Mouse (Mus musculus) liver, embryonic 16.5 days (tissue): ENCODE measurements around the gene Pm20d2. TPM values are rescaled to one million over a fixed set of nuclear protein-coding genes. Genes with fewer than 3 reads are reported as not detected.

Source experiments
- ATAC-seq: fragments of 200-750 bp; cut with Nextera tagmentation; 2 replicates; pipeline ENCODE4 v1.8.0; 2017; ENCODE audit warnings: low read depth, mild to moderate bottlenecking, moderate number of reproducible peaks, moderate library complexity
- H3K27ac ChIP-seq: fragments of 300-500 bp; sonication (generic); 2 replicates; pipeline ENCODE4 v1.5.1; 2014; ENCODE audit warnings: mild to moderate bottlenecking, low read length
- H3K27me3 ChIP-seq: fragments of 300-500 bp; sonication (generic); 2 replicates; pipeline ENCODE4 v1.6.1; 2014; ENCODE audit warnings: low read depth, low read length, mixed read lengths; ENCODE audit not compliant: control insufficient read depth, insufficient read depth
- H3K36me3 ChIP-seq: fragments of 300-500 bp; sonication (generic); 2 replicates; pipeline ENCODE4 v1.6.1; 2014; ENCODE audit warnings: mild to moderate bottlenecking; ENCODE audit not compliant: control insufficient read depth, insufficient read depth
- H3K4me1 ChIP-seq: fragments of 300-500 bp; sonication (generic); 2 replicates; pipeline ENCODE4 v1.6.1; 2014; ENCODE audit warnings: low read depth, low read length, mixed read lengths; ENCODE audit not compliant: control insufficient read depth
- H3K4me2 ChIP-seq: fragments of 300-500 bp; sonication (generic); 2 replicates; pipeline ENCODE4 v1.6.1; 2014; ENCODE audit warnings: low read depth, low read length, mixed read lengths
- H3K4me3 ChIP-seq: fragments of 300-500 bp; sonication (generic); 2 replicates; pipeline ENCODE4 v1.5.1; 2014; ENCODE audit warnings: low read depth, mild to moderate bottlenecking, low read length
- H3K9ac ChIP-seq: fragments of 300-500 bp; sonication (generic); 2 replicates; pipeline ENCODE4 v1.6.1; 2014; ENCODE audit warnings: low read depth, low read length
- H3K9me3 ChIP-seq: fragments of 300-500 bp; sonication (generic); replicated peaks from 2 replicates; pipeline ENCODE4 v1.6.1; 2016; ENCODE audit warnings: low read length; ENCODE audit not compliant: control insufficient read depth
- WGBS: fragments of 180-500 bp; shearing (Covaris S2); extraction: QIAGEN DNeasy Blood & Tissue Kit; methylation state at CpG from one replicate; pipeline ENCODE4 v1.1.7; 2014; ENCODE audit not compliant: insufficient replicate concordance; 5-methylcytosine and 5-hydroxymethylcytosine counted together
- polyA plus RNA-seq: library from polyadenylated mRNA; unstranded; fragments of >200 nt; fragmentation: Nextera tagmentation; extraction: Ambion mirVana; gene quantifications from 2 replicates; pipeline ENCODE4 v1.2.1, GENCODE M21; 2015

The Pm20d2 gene
- polyA plus RNA-seq, 1 experiment from 2014 or later = 0.13 TPM

DNA sequence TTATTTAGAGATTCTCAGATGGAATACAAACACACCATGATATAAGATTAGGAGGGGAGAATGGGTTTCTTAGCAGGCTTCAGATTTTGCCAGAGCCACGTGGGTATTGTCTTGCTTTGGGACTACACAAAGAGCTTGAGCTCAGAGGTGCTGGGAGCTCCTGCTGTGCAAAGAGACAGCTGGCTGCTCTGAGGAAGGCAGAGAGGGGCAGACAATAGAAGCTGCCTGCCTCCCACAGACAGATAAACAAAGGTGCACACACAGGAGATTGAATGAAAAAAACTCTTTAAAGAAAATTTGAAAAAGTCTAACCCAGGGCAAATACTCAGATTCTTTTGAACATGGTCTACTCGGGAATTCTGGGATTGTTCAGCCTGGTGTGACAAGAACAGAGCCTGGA, 8.6 kb upstream of the Pm20d2 start:
- ATAC-seq = no peak
- Histone ChIP-seq H3K4me2 (no peak overlapping the region), H3K4me3 (no peak overlapping the region), H3K27ac (no peak overlapping the region), H3K36me3 (no peaks in the 10 kb centered on the region), H3K9me3 (no peaks in the 10 kb centered on the region), H3K27me3 (no peaks in the 10 kb centered on the region), H3K4me1 (no peaks in the 10 kb centered on the region), H3K9ac (no peak overlapping the region)
- 19% methylated on average over 2 of the region's 2 CpGs for WGBS

DNA sequence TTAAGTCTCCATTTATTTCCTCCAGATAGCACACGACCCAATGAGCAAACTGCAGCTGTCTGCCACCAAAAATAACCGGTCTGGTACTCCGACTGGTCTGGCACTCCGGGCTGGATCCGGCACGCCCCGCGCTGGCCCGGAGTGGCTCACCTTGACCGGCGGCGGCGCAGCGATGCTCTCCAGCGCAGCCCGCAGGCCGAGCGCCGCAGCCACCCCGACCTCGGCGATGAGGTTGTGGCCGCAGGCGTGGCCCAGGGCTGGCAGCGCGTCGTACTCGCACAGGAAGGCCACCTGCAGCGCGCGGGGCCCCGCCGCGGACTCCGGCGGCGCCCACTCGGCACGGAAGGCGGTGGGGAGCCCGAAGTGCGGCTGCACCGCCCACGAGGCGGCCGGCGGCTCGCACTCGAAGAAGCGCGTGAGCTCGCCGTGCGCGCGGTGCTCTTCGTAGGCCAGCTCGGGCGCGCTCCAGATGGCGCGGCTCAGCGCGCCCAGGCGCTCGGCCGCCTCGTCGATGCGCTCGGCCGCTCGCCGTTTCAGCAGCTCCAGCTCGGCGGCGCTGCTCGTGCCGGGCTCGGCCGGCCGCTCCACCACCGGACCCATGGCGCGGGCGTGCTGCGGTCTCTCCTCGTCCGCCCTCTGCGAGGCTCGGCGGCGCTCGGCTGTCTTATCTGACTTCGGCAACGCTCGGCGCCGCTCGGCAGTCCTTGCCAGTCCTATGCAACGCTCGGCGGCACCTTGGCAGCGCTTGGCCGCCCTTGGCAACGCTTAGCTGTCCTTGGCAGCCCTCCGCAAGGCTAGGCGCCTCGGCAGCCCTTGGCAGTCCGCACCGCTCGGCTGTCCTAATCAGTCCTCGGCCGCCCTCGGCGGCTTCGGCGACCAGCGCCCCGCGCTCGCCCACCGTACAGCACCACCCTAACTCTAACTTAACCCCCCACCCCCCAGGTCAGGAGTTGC, 479 bp downstream of the Pm20d2 start:
- Histone ChIP-seq H3K4me2 (peak overlapping the region; percentile 71), H3K36me3 (no peaks in the 10 kb centered on the region), H3K9me3 (no peaks in the 10 kb centered on the region), H3K27ac (no peak overlapping the region), H3K4me1 (peaks cover 2% of the 10 kb centered on the region), H3K27me3 (peaks cover 30% of the 10 kb centered on the region), H3K9ac (peak overlapping the region; percentile 50), H3K4me3 (peak overlapping the region; percentile 60)
- 1% methylated on average over 110 of the region's 123 CpGs for WGBS
- ATAC-seq = peak; percentile 78

DNA sequence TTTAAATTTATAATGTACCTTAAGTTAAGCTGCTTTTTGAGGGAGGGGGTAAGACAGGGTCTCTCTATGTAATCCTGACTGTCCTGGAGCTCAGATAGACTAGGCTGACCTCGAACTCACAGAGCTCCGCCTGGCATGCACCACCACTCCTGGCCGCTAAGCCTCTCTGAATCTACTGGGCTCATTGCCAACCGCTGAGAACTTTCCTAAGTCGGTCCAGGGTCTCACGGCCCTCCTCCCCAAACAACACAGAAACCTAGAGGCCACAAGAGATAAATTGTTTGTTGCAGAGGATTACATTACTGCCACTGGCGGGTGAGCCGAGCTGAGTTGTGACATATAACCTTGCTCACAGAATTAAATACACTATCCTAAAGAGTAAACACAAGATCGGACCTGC, 1.4 kb downstream of the Pm20d2 start:
- peaks cover 30% of the 10 kb centered on the region for H3K27me3 ChIP-seq
- H3K27ac ChIP-seq = no peak overlapping the region
- H3K9ac ChIP-seq = no peak overlapping the region
- H3K36me3 ChIP-seq = no peaks in the 10 kb centered on the region
- peak overlapping the region; percentile 71; the same call in 1 of the 2 replicates for H3K4me2 ChIP-seq
- H3K9me3 ChIP-seq = no peaks in the 10 kb centered on the region
- ATAC-seq = no peak
- no peak overlapping the region for H3K4me3 ChIP-seq
- WGBS = 25% methylated on average over 9 of the region's 9 CpGs
- H3K4me1 ChIP-seq = peaks cover 2% of the 10 kb centered on the region

DNA sequence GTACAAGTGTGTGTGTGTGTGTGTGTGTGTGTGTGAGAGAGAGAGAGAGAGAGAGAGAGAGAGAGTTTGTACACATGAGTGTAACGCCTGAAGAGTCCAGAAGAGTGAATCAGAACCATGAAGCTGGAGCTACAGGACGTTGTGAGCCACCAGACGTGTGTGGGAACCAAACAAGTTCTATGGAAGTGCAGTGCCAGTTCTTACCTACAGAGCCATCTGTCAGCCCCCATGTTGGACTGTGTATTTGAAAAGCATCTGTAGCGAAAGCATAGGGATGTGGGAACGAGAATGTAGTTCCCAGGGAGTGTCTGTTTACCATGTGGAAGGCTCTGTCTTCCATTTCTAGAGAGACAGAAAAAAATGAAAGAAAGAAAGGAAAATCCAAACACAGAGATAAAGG, 6.1 kb downstream of the Pm20d2 start:
- no peaks in the 10 kb centered on the region for H3K9me3 ChIP-seq
- H3K4me1 ChIP-seq = no peaks in the 10 kb centered on the region
- no peak overlapping the region for H3K9ac ChIP-seq
- no peak overlapping the region for H3K27ac ChIP-seq
- no peak overlapping the region for H3K4me2 ChIP-seq
- no peak for ATAC-seq
- peaks cover 13% of the 10 kb centered on the region for H3K27me3 ChIP-seq
- H3K36me3 ChIP-seq = no peaks in the 10 kb centered on the region
- H3K4me3 ChIP-seq = no peak overlapping the region
- 61% methylated on average over 5 of the region's 5 CpGs for WGBS

DNA sequence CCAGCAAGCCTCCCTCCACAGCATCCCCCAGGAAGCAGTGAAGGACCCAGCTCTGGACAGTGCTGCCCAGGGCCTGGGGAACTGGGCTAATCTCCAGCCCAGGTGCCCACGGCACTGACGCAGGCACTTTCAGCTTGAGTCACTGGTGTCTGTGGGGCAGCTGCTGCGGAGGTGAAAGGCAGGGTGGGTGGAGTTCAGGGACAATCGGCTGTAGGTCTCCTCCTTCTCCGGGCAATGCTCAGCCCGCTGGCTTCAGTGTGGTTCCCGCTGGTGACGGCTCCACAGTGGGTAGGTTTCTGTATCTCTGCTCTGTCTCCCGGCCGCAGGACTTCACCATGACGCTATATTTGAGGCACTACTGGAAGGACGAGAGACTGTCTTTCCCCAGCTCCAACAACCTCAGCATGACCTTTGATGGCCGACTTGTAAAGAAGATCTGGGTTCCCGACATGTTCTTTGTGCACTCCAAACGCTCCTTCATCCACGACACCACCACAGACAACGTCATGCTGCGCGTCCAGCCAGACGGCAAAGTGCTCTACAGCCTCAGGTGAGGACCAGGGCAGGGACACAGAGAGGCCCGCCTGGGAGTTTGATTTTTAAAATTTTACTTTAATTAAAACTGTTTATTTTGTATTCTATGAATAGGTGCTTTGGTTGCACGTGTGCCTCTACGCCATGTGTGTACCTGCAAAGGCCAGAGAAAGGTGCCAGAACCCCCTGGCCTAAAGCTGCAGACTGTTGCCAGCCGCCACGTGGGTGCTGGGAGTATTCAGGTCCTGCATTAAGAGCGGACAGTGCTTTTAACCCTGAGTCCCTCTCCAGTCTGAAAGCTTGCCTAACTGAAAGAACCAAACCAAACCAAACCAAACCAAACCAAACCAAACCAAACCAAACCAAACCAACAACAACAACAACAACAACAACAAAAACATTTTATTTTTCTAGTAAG, 37.2 kb downstream of the Pm20d2 start:
- no peak overlapping the region for H3K4me2 ChIP-seq
- H3K9ac ChIP-seq = no peak overlapping the region
- H3K4me3 ChIP-seq = no peak overlapping the region
- no peaks in the 10 kb centered on the region for H3K36me3 ChIP-seq
- H3K27ac ChIP-seq = no peak overlapping the region
- no peaks in the 10 kb centered on the region for H3K27me3 ChIP-seq
- no peak for ATAC-seq
- no peaks in the 10 kb centered on the region for H3K9me3 ChIP-seq
- no peaks in the 10 kb centered on the region for H3K4me1 ChIP-seq
- 70% methylated on average over 26 of the region's 26 CpGs for WGBS

DNA sequence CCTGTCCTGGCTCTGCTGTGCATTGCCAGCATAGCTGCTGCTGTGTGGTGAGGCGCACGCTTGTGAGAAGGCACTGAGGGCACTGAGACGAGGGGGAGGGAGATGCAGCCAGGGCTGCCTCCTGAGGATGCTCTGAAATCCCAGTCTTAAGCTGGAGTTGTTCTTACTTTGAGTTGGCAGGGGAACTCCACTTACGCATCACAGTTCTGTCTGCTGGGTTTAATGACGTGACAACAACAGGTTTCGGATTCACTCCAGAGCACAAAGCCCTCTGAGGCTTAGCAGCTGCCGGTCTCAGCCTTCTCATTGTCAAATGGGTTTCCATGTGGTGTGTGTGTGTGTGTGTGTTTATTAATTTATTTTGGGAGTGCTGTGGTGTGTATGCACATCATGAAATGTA, 40.4 kb downstream of the Pm20d2 start:
- Histone ChIP-seq H3K27ac (no peak overlapping the region), H3K9me3 (no peaks in the 10 kb centered on the region), H3K4me2 (no peak overlapping the region), H3K4me3 (no peak overlapping the region), H3K9ac (no peak overlapping the region), H3K27me3 (no peaks in the 10 kb centered on the region), H3K36me3 (no peaks in the 10 kb centered on the region), H3K4me1 (no peaks in the 10 kb centered on the region)
- WGBS = 67% methylated on average over 7 of the region's 7 CpGs
- no peak for ATAC-seq

DNA sequence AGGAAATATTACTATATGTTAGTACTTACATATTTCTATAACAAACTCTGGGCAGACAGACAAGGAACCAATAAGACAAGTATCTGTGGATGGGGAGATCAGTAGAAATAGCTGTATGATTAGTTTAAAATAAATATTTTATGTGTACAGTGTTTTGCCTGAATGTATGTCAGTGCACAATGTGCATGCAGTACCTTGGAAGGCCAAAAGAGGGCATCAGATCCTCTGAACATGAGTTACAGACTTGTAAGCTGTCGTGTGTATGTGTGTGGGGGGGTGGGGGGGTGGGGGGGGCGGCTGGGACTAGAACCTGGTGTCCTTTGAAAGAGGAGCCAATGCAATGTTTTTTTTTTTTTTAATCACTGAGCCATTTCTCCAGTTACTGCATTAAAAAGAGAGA, 41.7 kb downstream of the Pm20d2 start:
- Histone ChIP-seq H3K9me3 (no peaks in the 10 kb centered on the region), H3K36me3 (no peaks in the 10 kb centered on the region), H3K4me2 (no peak overlapping the region), H3K27ac (no peak overlapping the region), H3K27me3 (no peaks in the 10 kb centered on the region), H3K4me3 (no peak overlapping the region), H3K4me1 (no peaks in the 10 kb centered on the region), H3K9ac (no peak overlapping the region)
- WGBS = 0% methylated on average over 2 of the region's 2 CpGs
- no peak for ATAC-seq

DNA sequence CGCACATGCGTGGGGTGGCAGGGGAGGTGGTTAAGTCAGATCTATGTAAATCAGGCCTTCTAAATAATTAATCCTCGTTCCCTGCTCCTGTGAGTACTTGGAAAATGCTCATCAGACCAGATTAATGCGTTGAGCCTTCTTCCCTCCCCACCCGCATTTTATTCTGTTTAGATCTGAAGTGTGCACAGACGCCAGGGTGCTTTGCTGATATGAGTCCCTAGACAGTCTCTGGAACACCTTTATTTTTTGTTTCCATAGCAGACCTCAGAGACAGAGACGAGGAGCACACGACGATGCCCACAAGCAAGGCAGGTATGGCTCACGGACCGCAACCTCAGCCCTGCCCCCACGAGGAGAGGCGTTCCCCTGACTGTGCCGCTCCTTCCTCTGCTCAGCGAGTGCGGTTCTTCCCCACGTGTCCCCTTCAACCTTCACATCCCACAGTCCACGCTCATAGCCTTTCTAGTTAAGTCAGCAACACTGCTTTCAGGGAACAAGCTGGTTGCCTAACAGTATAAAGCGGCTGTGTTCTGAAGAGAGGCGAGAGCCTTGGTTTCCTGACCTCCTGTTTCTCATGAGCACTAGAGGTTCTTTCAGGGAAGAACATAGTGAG, 42.8 kb downstream of the Pm20d2 start:
- WGBS = 29% methylated on average over 20 of the region's 20 CpGs
- no peak for ATAC-seq
- Histone ChIP-seq H3K4me1 (no peaks in the 10 kb centered on the region), H3K4me2 (no peak overlapping the region), H3K27me3 (no peaks in the 10 kb centered on the region), H3K36me3 (no peaks in the 10 kb centered on the region), H3K9me3 (no peaks in the 10 kb centered on the region), H3K4me3 (no peak overlapping the region), H3K9ac (no peak overlapping the region), H3K27ac (no peak overlapping the region)
